Mouse (Mus musculus) embryo, embryonic 11 days (tissue): ENCODE measurements around the gene Lmcd1.

Experiments used
- DNase-seq: peaks from one replicate; pipeline ENCODE4 v3.0.0-alpha.2; 2015

Lmcd1 gene

GRCm38 (mm10) chr6:112288271-112288670 lies 14.7 kb downstream of the Lmcd1 start:
- no peak for DNase-seq

GRCm38 (mm10) chr6:112291146-112291545 lies 17.6 kb downstream of the Lmcd1 start:
- DNase-seq = no peak

GRCm38 (mm10) chr6:112293320-112293719 lies 19.8 kb downstream of the Lmcd1 start:
- DNase-seq = no peak

- DNase-seq = no peak
Measured at GRCm38 (mm10) chr6:112295269-112295668, 21.7 kb downstream of the Lmcd1 start.

GRCm38 (mm10) chr6:112300146-112300545 lies 26.6 kb downstream of the Lmcd1 start:
- no peak for DNase-seq

GRCm38 (mm10) chr6:112300633-112301032 lies 27.1 kb downstream of the Lmcd1 start:
- no peak for DNase-seq

GRCm38 (mm10) chr6:112302248-112302647 lies 28.7 kb downstream of the Lmcd1 start:
- peak; percentile 21 for DNase-seq

GRCm38 (mm10) chr6:112302814-112303383 lies 29.3 kb downstream of the Lmcd1 start:
- DNase-seq = no peak

GRCm38 (mm10) chr6:112304751-112305150 lies 31.2 kb downstream of the Lmcd1 start:
- DNase-seq = no peak

- peak; percentile 24 for DNase-seq
Measured at GRCm38 (mm10) chr6:112309330-112309938, 35.9 kb downstream of the Lmcd1 start.

GRCm38 (mm10) chr6:112311385-112311784 lies 37.8 kb downstream of the Lmcd1 start:
- no peak for DNase-seq

GRCm38 (mm10) chr6:112319449-112319848 lies 45.9 kb downstream of the Lmcd1 start:
- DNase-seq = no peak

- DNase-seq = no peak
Measured at GRCm38 (mm10) chr6:112320679-112321078, 47.1 kb downstream of the Lmcd1 start.

GRCm38 (mm10) chr6:112322916-112323315 lies 49.4 kb downstream of the Lmcd1 start:
- no peak for DNase-seq

GRCm38 (mm10) chr6:112325213-112325612 lies 51.7 kb downstream of the Lmcd1 start:
- DNase-seq = no peak

GRCm38 (mm10) chr6:112327793-112328192 lies 54.2 kb downstream of the Lmcd1 start:
- DNase-seq = no peak

GRCm38 (mm10) chr6:112330520-112331222 lies 57.1 kb downstream of the Lmcd1 start:
- no peak for DNase-seq

GRCm38 (mm10) chr6:112331223-112331598 lies 57.7 kb downstream of the Lmcd1 start:
- DNase-seq = no peak

GRCm38 (mm10) chr6:112333930-112334329 lies 60.4 kb downstream of the Lmcd1 start:
- DNase-seq = no peak

GRCm38 (mm10) chr6:112337667-112338066 lies 64.1 kb downstream of the Lmcd1 start:
- no peak for DNase-seq

- no peak for DNase-seq
Measured at GRCm38 (mm10) chr6:112339016-112339415, 65.5 kb downstream of the Lmcd1 start.

GRCm38 (mm10) chr6:112350452-112350851 lies 76.9 kb downstream of the Lmcd1 start:
- DNase-seq = no peak

GRCm38 (mm10) chr6:112359341-112359740 lies 85.8 kb downstream of the Lmcd1 start:
- DNase-seq = no peak

- no peak for DNase-seq
Measured at GRCm38 (mm10) chr6:112360676-112361075, 87.1 kb downstream of the Lmcd1 start.
